Mouse (Mus musculus) lung, embryonic 14.5 days (tissue): ENCODE data around the gene Cdh13. TPM values are rescaled to one million over a fixed set of nuclear protein-coding genes. Genes with fewer than 3 reads are reported as not detected.
A peak's percentile ranks its signal among the peaks of the same experiment; 100 is the strongest.

ENCODE experiments used
- ATAC-seq: fragments of 200-750 bp; cut with Nextera tagmentation; 2 replicates; pipeline ENCODE4 v1.8.0; 2017; ENCODE audit warnings: mild to moderate bottlenecking, moderate TSS enrichment, moderate library complexity; ENCODE audit not compliant: insufficient read depth
- DNase-seq: peaks from one replicate; pipeline ENCODE4 v3.0.0-alpha.2; 2015
- H3K27ac ChIP-seq: fragments of 300-500 bp; sonication (generic); 2 replicates; pipeline ENCODE4 v1.5.1; 2014; ENCODE audit warnings: low read depth, mild to moderate bottlenecking, moderate library complexity
- H3K27me3 ChIP-seq: fragments of 300-500 bp; sonication (generic); 2 replicates; pipeline ENCODE4 v1.6.1; 2014; ENCODE audit warnings: low read length, control low read depth; ENCODE audit not compliant: insufficient read depth
- H3K36me3 ChIP-seq: fragments of 300-500 bp; sonication (generic); 2 replicates; pipeline ENCODE4 v1.6.1; 2014; ENCODE audit warnings: control low read depth; ENCODE audit not compliant: insufficient read depth
- H3K4me1 ChIP-seq: fragments of 300-500 bp; sonication (generic); 2 replicates; pipeline ENCODE4 v1.6.1; 2014; ENCODE audit warnings: antibody characterized with exemption, control low read depth; ENCODE audit not compliant: insufficient read depth
- H3K4me2 ChIP-seq: fragments of 300-500 bp; sonication (generic); 2 replicates; pipeline ENCODE4 v1.6.1; 2014; ENCODE audit warnings: mild to moderate bottlenecking
- H3K4me3 ChIP-seq: fragments of 300-500 bp; sonication (generic); 2 replicates; pipeline ENCODE4 v1.5.1; 2014; ENCODE audit warnings: low read depth, low read length
- H3K9ac ChIP-seq: fragments of 300-500 bp; sonication (generic); 2 replicates; pipeline ENCODE4 v1.6.1; 2014
- H3K9me3 ChIP-seq: fragments of 300-500 bp; sonication (generic); 2 replicates; pipeline ENCODE4 v1.6.1; 2016; ENCODE audit warnings: low read depth, low read length, control low read depth
- CTCF ChIP-seq: IDR thresholded peaks from 2 replicates; pipeline ENCODE4 v1.5.1; 2016; ENCODE audit warnings: antibody characterized with exemption, low read depth
- WGBS: fragments of 180-500 bp; shearing (Covaris S2); extraction: QIAGEN DNeasy Blood & Tissue Kit; methylation state at CpG from one replicate; pipeline ENCODE4 v1.1.7; 2014; 5-methylcytosine and 5-hydroxymethylcytosine counted together
- polyA plus RNA-seq: library from polyadenylated mRNA; unstranded; fragments of >200 nt; fragmentation: Nextera tagmentation; extraction: Ambion mirVana; gene quantifications from 2 replicates; pipeline ENCODE4 v1.2.1, GENCODE M21; 2014

Gene Cdh13
- polyA plus RNA-seq, 1 experiment from 2014 or later: 1.2 TPM

DNA sequence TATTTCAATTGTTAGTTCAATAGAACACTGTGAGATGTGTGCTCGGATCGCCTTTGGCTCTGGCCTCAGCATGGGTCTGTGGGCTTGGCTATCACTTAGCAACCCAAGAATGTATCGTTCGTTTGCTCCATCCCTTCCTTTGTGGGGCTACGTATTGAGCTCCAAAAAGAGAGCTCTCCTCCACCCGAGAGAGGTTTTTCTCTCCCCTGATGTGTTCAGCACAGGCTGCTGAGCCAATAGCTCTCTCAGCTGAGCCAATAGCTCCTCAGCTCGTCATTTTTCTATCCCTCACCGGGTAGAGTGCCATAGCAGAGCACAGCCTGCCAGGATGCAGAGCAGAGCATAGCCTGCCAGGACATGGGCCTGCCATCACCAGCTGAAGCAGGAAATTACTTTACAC is 345.2 kb downstream of the Cdh13 start:
- no peak overlapping the region for H3K9ac ChIP-seq
- ATAC-seq (no peak), DNase-seq (no peak)
- H3K9me3 ChIP-seq: no peaks in the 10 kb centered on the region
- no peaks in the 10 kb centered on the region for H3K27me3 ChIP-seq
- H3K4me2 ChIP-seq: no peak overlapping the region
- H3K36me3 ChIP-seq: no peaks in the 10 kb centered on the region
- WGBS: 68% methylated on average over 8 of the region's 8 CpGs
- no peak overlapping the region for H3K4me3 ChIP-seq
- H3K4me1 ChIP-seq: no peaks in the 10 kb centered on the region
- TF ChIP-seq CTCF: no peak
- no peak overlapping the region for H3K27ac ChIP-seq

DNA sequence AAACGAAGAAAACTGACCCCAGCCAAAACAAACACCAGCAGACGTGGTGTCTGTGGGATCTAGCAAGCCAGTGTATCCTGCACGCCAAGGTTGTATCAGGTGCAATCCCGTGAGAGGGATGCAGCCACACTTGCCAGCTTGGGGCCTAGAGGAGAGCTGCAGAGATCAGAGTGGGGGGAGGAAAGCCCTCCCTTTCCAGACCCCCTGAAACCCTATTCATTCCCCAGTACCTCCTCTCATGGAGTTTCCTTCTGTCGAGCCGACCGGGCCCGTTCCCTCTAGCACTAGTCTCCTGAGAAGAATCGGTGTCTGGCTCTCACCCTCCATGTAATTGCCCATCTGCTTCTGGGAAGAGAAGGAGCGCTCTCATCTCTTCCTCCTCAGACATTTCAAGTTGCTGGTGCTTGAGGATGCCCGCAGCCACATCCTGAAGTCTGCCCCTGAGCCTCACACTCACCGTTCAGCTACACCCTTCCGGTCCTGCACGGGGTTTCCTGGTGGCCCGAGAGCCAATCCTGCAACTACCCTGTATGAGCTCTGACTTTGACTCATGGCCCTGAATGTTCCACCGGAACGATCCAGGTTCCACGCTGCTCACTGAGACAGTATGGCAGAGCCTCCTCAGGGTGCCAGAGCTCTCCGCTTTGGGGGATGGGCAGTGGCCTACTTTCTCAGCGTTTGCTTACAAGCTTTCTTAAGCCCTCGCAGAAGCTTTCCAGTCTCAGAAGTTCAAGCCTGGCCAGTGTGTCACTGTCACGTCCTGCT is 351.9 kb downstream of the Cdh13 start:
- Histone ChIP-seq H3K27me3 (no peaks in the 10 kb centered on the region), H3K4me1 (no peaks in the 10 kb centered on the region), H3K27ac (no peak overlapping the region), H3K4me3 (no peak overlapping the region), H3K9me3 (no peaks in the 10 kb centered on the region), H3K9ac (no peak overlapping the region), H3K36me3 (no peaks in the 10 kb centered on the region), H3K4me2 (no peak overlapping the region)
- no peak for TF ChIP-seq CTCF
- no peak for ATAC-seq
- 69% methylated on average over 22 of the region's 22 CpGs for WGBS
- DNase-seq: no peak

DNA sequence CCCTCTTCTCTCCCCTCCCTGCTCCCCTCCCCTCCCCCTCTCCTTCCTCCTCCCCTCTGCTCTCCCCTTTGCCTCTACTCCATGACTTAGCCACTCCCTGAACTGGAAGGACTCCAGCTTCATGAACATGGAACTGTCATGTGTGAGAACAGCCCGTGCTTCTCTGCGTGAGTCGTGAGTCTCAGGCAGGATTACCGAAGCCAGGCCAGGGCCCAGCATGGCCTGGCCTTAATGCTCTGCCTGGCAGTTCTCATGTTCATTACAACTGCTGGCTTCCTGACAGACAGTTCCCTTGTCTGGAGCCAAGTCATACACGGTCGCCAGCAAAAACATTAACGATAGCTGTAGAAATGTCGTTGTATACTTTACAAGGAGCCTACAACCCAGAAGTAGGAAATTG is 356.1 kb downstream of the Cdh13 start:
- no peaks in the 10 kb centered on the region for H3K4me1 ChIP-seq
- H3K4me2 ChIP-seq: no peak overlapping the region
- H3K27ac ChIP-seq: no peak overlapping the region
- 51% methylated on average over 8 of the region's 8 CpGs for WGBS
- peak; percentile 39 for DNase-seq
- peak; percentile 66; the same call in 1 of the 2 replicates for ATAC-seq
- H3K27me3 ChIP-seq: no peaks in the 10 kb centered on the region
- no peak for TF ChIP-seq CTCF
- no peaks in the 10 kb centered on the region for H3K9me3 ChIP-seq
- no peak overlapping the region for H3K4me3 ChIP-seq
- no peak overlapping the region for H3K9ac ChIP-seq
- H3K36me3 ChIP-seq: no peaks in the 10 kb centered on the region

DNA sequence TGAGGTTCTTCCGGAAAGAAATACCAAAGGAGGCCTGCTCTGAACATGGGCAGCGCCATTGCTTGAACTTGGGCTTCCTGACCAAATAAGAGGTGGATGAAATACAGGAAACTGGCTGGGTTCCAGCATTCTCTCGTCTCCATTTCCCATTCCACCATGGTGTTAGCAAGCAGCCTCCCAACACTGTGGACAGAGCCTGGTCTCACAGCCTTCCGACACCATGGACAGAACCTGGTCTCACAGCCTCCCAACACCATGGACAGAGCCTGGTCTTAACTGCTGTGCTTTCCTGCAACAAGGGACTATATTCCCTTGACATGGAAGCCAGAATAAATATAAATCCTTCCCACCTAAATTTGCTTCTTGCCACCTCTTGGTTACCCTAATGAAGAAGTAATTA is 358.3 kb downstream of the Cdh13 start:
- H3K36me3 ChIP-seq: no peaks in the 10 kb centered on the region
- no peaks in the 10 kb centered on the region for H3K9me3 ChIP-seq
- TF ChIP-seq CTCF: no peak
- H3K4me3 ChIP-seq: no peak overlapping the region
- H3K9ac ChIP-seq: no peak overlapping the region
- no peak overlapping the region for H3K27ac ChIP-seq
- H3K27me3 ChIP-seq: no peaks in the 10 kb centered on the region
- ATAC-seq (no peak), DNase-seq (peak; percentile 13)
- no peak overlapping the region for H3K4me2 ChIP-seq
- H3K4me1 ChIP-seq: no peaks in the 10 kb centered on the region
- WGBS: 76% methylated on average over 4 of the region's 4 CpGs

DNA sequence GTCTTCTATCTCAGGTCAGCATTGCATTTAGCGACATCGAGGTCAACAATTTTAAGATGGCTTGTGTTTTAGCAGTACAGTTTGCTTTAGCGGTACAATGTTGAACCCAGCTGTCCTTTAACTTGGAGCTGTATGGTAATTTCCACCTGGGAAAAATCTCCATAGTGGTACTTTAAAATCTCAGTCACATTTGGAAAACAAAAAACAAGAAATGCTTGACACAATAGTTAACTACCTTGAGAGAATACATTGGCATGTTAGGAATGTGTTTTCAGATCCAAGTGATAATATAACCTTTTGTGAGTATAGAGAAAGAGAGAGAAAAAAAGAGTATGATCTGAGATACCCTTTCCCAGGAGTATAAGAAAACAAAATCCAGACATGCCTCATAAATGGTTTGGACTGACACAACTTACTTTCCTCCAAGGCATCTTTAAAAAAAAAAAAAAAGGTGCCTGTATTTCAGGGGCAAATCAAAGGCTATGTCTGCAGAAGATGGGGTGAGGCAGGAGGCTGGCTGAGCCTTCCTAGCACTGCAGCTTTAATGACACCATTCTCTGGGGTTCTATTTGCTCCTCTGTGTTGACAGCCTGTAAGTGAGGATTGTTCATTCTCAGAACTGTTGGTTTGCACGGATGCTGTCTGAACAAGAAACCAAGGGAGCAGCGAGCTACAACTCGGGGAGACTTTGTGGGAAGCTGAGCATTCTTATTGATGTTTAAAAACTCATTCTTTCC is 365.4 kb downstream of the Cdh13 start:
- no peak for ATAC-seq
- 63% methylated on average over 6 of the region's 6 CpGs for WGBS

DNA sequence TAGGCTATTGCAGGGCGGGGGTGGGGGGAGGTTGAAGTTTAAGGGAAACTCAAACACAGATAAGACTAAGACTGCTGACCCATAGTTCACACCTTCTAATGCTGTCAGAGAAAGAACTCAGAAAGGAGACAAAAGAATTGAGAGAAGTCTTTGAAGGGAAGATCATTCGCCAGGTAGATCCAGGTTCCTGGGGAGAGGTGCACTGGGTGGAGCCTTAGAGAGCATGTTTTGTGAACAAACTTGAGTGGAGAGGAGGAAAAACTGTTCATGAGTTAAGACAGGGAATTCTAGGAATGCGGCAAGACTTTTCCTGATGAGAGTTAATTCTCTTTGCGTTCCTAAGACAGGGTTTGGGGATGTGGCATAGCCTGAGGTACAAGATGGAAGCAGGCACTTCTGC is 366.4 kb downstream of the Cdh13 start:
- H3K9me3 ChIP-seq: no peaks in the 10 kb centered on the region
- DNase-seq (no peak), ATAC-seq (no peak)
- no peaks in the 10 kb centered on the region for H3K27me3 ChIP-seq
- H3K36me3 ChIP-seq: no peaks in the 10 kb centered on the region
- H3K4me1 ChIP-seq: no peaks in the 10 kb centered on the region
- no peak overlapping the region for H3K4me2 ChIP-seq
- H3K4me3 ChIP-seq: no peak overlapping the region
- 67% methylated on average over 4 of the region's 4 CpGs for WGBS
- H3K27ac ChIP-seq: no peak overlapping the region
- TF ChIP-seq CTCF: no peak
- H3K9ac ChIP-seq: no peak overlapping the region

More for the DNA sequence above, 365.4 kb downstream of the Cdh13 start:
- no peaks in the 10 kb centered on the region for H3K36me3 ChIP-seq
- no peaks in the 10 kb centered on the region for H3K9me3 ChIP-seq
- DNase-seq: no peak
- H3K4me2 ChIP-seq: no peak overlapping the region
- H3K4me3 ChIP-seq: no peak overlapping the region
- no peaks in the 10 kb centered on the region for H3K27me3 ChIP-seq
- H3K9ac ChIP-seq: no peak overlapping the region
- TF ChIP-seq CTCF: no peak
- no peak overlapping the region for H3K27ac ChIP-seq
- no peaks in the 10 kb centered on the region for H3K4me1 ChIP-seq
